Mouse (Mus musculus): ENCODE measurements around the gene Lefty1. TPM values are rescaled to one million over a fixed set of nuclear protein-coding genes. Genes with fewer than 3 reads are reported as not detected.
"Not testable (repeated sequence)": the region's sequence is repeated elsewhere in the genome, so short reads cannot be mapped to it uniquely, and the experiment has no call there.

The Lefty1 gene
- polyA plus RNA-seq, 1 experiment from 2014 or later, result 1.1 TPM

DNA sequence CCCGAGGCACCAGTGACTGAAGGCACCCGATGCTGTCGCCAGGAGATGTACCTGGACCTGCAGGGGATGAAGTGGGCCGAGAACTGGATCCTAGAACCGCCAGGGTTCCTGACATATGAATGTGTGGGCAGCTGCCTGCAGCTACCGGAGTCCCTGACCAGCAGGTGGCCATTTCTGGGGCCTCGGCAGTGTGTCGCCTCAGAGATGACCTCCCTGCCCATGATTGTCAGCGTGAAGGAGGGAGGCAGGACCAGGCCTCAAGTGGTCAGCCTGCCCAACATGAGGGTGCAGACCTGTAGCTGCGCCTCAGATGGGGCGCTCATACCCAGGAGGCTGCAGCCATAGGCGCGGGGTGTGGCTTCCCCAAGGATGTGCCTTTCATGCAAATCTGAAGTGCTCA, 2.8 kb downstream of the Lefty1 start:
- 0 out of 2 replicates have a peak, but pooled peaks have one; percentile 5 for TF ChIP-seq CTCF (IDR thresholded peaks at IDR 0.05; ENCODE audit: low read depth)
- H3K27me3 ChIP-seq (ENCODE audit: insufficient read depth, low read length), result peaks cover 36% of the 10 kb centered on the region
- not testable (repeated sequence) for H3K4me1 ChIP-seq (ENCODE audit: insufficient read depth)

GRCm38 (mm10) chr1:180938781-180939180, 4.0 kb downstream of the Lefty1 start:
- not testable (repeated sequence) for H3K4me1 ChIP-seq (ENCODE audit: insufficient read depth); DNase-seq; ATAC-seq (ENCODE audit: insufficient read depth); H3K27ac ChIP-seq (ENCODE audit: low read depth); H3K9ac ChIP-seq; H3K9me3 ChIP-seq (ENCODE audit: low read depth, low read length); H3K4me2 ChIP-seq; H3K4me3 ChIP-seq (ENCODE audit: low read depth, low read length); H3K36me3 ChIP-seq (ENCODE audit: insufficient read depth)
- H3K27me3 ChIP-seq (ENCODE audit: insufficient read depth, low read length), result peaks cover 31% of the 10 kb centered on the region
- WGBS, result 83% methylated on average over 2 of the region's 2 CpGs

More for the DNA sequence above, 2.8 kb downstream of the Lefty1 start:
- not testable (repeated sequence) for H3K9ac ChIP-seq; H3K36me3 ChIP-seq (ENCODE audit: insufficient read depth); H3K9me3 ChIP-seq (ENCODE audit: low read depth, low read length); H3K4me2 ChIP-seq; DNase-seq; H3K27ac ChIP-seq (ENCODE audit: low read depth); H3K4me3 ChIP-seq (ENCODE audit: low read depth, low read length); ATAC-seq (ENCODE audit: insufficient read depth)
- WGBS, result 38% methylated on average over 13 of the region's 13 CpGs

GRCm38 (mm10) chr1:180940776-180941460, 6.1 kb downstream of the Lefty1 start:
- ATAC-seq (ENCODE audit: insufficient read depth), result no peak
- peaks cover 9% of the 10 kb centered on the region for H3K27me3 ChIP-seq (ENCODE audit: insufficient read depth, low read length)
- H3K4me1 ChIP-seq (ENCODE audit: insufficient read depth), result peaks cover 10% of the 10 kb centered on the region; the same call in 1 of the 2 replicates
- no peaks in the 10 kb centered on the region for H3K36me3 ChIP-seq (ENCODE audit: insufficient read depth)
- DNase-seq, result no peak
- H3K9ac ChIP-seq, result peak overlapping the region; percentile 83; the same call in 1 of the 2 replicates
- H3K4me3 ChIP-seq (ENCODE audit: low read depth, low read length), result peak overlapping the region; percentile 78; the same call in 1 of the 2 replicates
- no peak overlapping the region for H3K27ac ChIP-seq (ENCODE audit: low read depth)
- 85% methylated on average over 7 of the region's 7 CpGs for WGBS
- no peak for TF ChIP-seq CTCF (IDR thresholded peaks at IDR 0.05; ENCODE audit: low read depth)
- H3K9me3 ChIP-seq (ENCODE audit: low read depth, low read length), result no peaks in the 10 kb centered on the region
- peak overlapping the region; percentile 96 for H3K4me2 ChIP-seq

GRCm38 (mm10) chr1:180941726-180942125, 6.9 kb downstream of the Lefty1 start:
- 0 out of 2 replicates have a peak, but pooled peaks have one; percentile 12 for ATAC-seq (ENCODE audit: insufficient read depth)
- Histone ChIP-seq H3K27ac (ENCODE audit: low read depth) (peak overlapping the region; percentile 84), H3K27me3 (ENCODE audit: insufficient read depth, low read length) (peaks cover 7% of the 10 kb centered on the region), H3K9ac (peak overlapping the region; percentile 83), H3K4me2 (peak overlapping the region; percentile 96), H3K4me3 (ENCODE audit: low read depth, low read length) (peak overlapping the region; percentile 78), H3K36me3 (ENCODE audit: insufficient read depth) (0 out of 2 replicates have a peak, but pooled peaks cover under 1% of the 10 kb centered on the region), H3K4me1 (ENCODE audit: insufficient read depth) (peaks cover 14% of the 10 kb centered on the region; the same call in 1 of the 2 replicates), H3K9me3 (ENCODE audit: low read depth, low read length) (no peaks in the 10 kb centered on the region)
- DNase-seq, result no peak
- 6% methylated on average over 18 of the region's 18 CpGs for WGBS
- no peak for TF ChIP-seq CTCF (IDR thresholded peaks at IDR 0.05; ENCODE audit: low read depth)

GRCm38 (mm10) chr1:180942166-180943031, 7.6 kb downstream of the Lefty1 start, which contains the start of gene Tmem63a:
Tmem63a (plus strand) TSS chr1:180942344.
- Histone ChIP-seq H3K27ac (ENCODE audit: low read depth) (peak within 1 kb of the TSS; percentile 84), H3K9ac (peak within 1 kb of the TSS; percentile 83), H3K27me3 (ENCODE audit: insufficient read depth, low read length) (peaks cover 5% of the 10 kb centered on the region), H3K9me3 (ENCODE audit: low read depth, low read length) (no peaks in the 10 kb centered on the region), H3K36me3 (ENCODE audit: insufficient read depth) (0 out of 2 replicates have a peak, but pooled peaks cover 3% of the 10 kb centered on the region), H3K4me1 (ENCODE audit: insufficient read depth) (peaks cover 14% of the 10 kb centered on the region; the same call in 1 of the 2 replicates), H3K4me3 (ENCODE audit: low read depth, low read length) (peak within 1 kb of the TSS; percentile 78), H3K4me2 (peak within 1 kb of the TSS; percentile 96)
- peak; percentile 91 for DNase-seq
- under 1% methylated on average over 73 of the region's 73 CpGs for WGBS
- peak; percentile 63 for ATAC-seq (ENCODE audit: insufficient read depth)
- no peak for TF ChIP-seq CTCF (IDR thresholded peaks at IDR 0.05; ENCODE audit: low read depth)

GRCm38 (mm10) chr1:180943032-180943644, 8.3 kb downstream of the Lefty1 start:
- H3K9me3 ChIP-seq (ENCODE audit: low read depth, low read length), result no peaks in the 10 kb centered on the region
- peak overlapping the region; percentile 84; the same call in 1 of the 2 replicates for H3K27ac ChIP-seq (ENCODE audit: low read depth)
- H3K4me2 ChIP-seq, result peak overlapping the region; percentile 96
- H3K4me1 ChIP-seq (ENCODE audit: insufficient read depth), result peaks cover 14% of the 10 kb centered on the region; the same call in 1 of the 2 replicates
- H3K9ac ChIP-seq, result peak overlapping the region; percentile 83
- 0 out of 2 replicates have a peak, but pooled peaks cover 3% of the 10 kb centered on the region for H3K36me3 ChIP-seq (ENCODE audit: insufficient read depth)
- no peak for ATAC-seq (ENCODE audit: insufficient read depth)
- DNase-seq, result no peak
- TF ChIP-seq CTCF (IDR thresholded peaks at IDR 0.05; ENCODE audit: low read depth), result no peak
- H3K4me3 ChIP-seq (ENCODE audit: low read depth, low read length), result peak overlapping the region; percentile 78
- 41% methylated on average over 11 of the region's 11 CpGs for WGBS
- H3K27me3 ChIP-seq (ENCODE audit: insufficient read depth, low read length), result no peaks in the 10 kb centered on the region
